Mouse (Mus musculus) gastrocnemius, adult 8-10 months (tissue): ENCODE data around the gene Supt5. TPM values are rescaled to one million over a fixed set of nuclear protein-coding genes. Genes with fewer than 3 reads are reported as not detected.

Experiments used
- total RNA-seq, 4 experiments: library from RNA; stranded (reverse); gene quantifications; 2 replicates each; pipeline ENCODE4 v1.2.4; 2022

Supt5 gene
- total RNA-seq, 4 experiments from 2014 or later, result 61.6 to 76.5 (median 73.0) TPM

Other genes with a start within 250 kb of the Supt5 start
- not detected for gene 9530053A07Rik, start 209.3 kb downstream of the Supt5 start, total RNA-seq
- gene Fbl, start 169.0 kb downstream of the Supt5 start, total RNA-seq, result 10 to 100 TPM; 16.8 to 25.3 (median 18.6) TPM
- gene Dyrk1b, start 159.3 kb downstream of the Supt5 start, total RNA-seq, result 10 to 100 TPM; 58.2 to 74.5 (median 66.1) TPM
- 1 to 10 TPM; 5.6 to 5.9 (median 5.8) TPM for gene Eid2, start 70.9 kb downstream of the Supt5 start, total RNA-seq
- 1 to 10 TPM; 5.1 to 7.2 (median 6.3) TPM for gene Eid2b, start 61.0 kb downstream of the Supt5 start, total RNA-seq
- not detected for gene Selenov, start 47.6 kb downstream of the Supt5 start, total RNA-seq
- gene Dll3, start 36.5 kb downstream of the Supt5 start, total RNA-seq, result not detected
- 10 to 100 TPM; 39.4 to 49.9 (median 45.0) TPM for gene Timm50, start 26.7 kb downstream of the Supt5 start, total RNA-seq
- gene Rps16, start 11.9 kb upstream of the Supt5 start, total RNA-seq, result 100 to 1,000 TPM; 442 to 558 (median 490) TPM
- gene Plekhg2, start 33.9 kb upstream of the Supt5 start, total RNA-seq, result 1 to 10 TPM; 2.0 to 3.3 (median 2.6) TPM
- gene Zfp36, start 41.5 kb upstream of the Supt5 start, total RNA-seq, result 10 to 100 TPM in 2 of 4 experiments, 1 to 10 TPM in 2; 6.5 to 25.6 (median 9.0) TPM
- gene Med29, start 54.0 kb upstream of the Supt5 start, total RNA-seq, result 10 to 100 TPM; 19.3 to 24.6 (median 20.5) TPM
- 10 to 100 TPM; 19.8 to 32.6 (median 24.8) TPM for gene Paf1, start 54.2 kb upstream of the Supt5 start, total RNA-seq
- 1 to 10 TPM in 2 of 4 experiments, under 1 TPM in 1, not detected in 1; 0.46 to 1.7 (median 1.3) TPM for gene Gmfg, start 98.7 kb upstream of the Supt5 start, total RNA-seq
- under 1 TPM in 2 of 4 experiments, not detected in 2; 0.08 to 0.34 TPM for gene Lrfn1, start 113.2 kb upstream of the Supt5 start, total RNA-seq
- gene Ifnl2, start 171.7 kb upstream of the Supt5 start, total RNA-seq, result not detected
- gene Ifnl3, start 184.1 kb upstream of the Supt5 start, total RNA-seq, result not detected
- not detected for gene Sycn, start 202.1 kb upstream of the Supt5 start, total RNA-seq
- gene Nccrp1, start 208.5 kb upstream of the Supt5 start, total RNA-seq, result not detected